Mouse (Mus musculus) erythroblast, embryonic 14.5 days (primary cell): Measurements from ENCODE around the gene Rcc2. TPM values are rescaled to one million over a fixed set of nuclear protein-coding genes. Genes with fewer than 3 reads are reported as not detected.

Experiments used
- H3K27me3 ChIP-seq: 2 replicates; pipeline ENCODE4 v1.6.1; 2012; ENCODE audit warnings: inconsistent platforms; ENCODE audit not compliant: control insufficient read depth
- H3K36me3 ChIP-seq: 2 replicates; pipeline ENCODE4 v1.6.1; 2012; ENCODE audit warnings: mild to moderate bottlenecking, inconsistent platforms; ENCODE audit not compliant: control insufficient read depth
- H3K4me1 ChIP-seq: 2 replicates; pipeline ENCODE4 v1.6.1; 2012; ENCODE audit warnings: inconsistent platforms; ENCODE audit not compliant: control insufficient read depth
- H3K4me3 ChIP-seq: replicated peaks from 2 replicates; pipeline ENCODE3; 2012; ENCODE audit warnings: moderate library complexity, mild to moderate bottlenecking, inconsistent platforms
- H3K9me3 ChIP-seq: 2 replicates; pipeline ENCODE4 v1.6.1; 2012; ENCODE audit warnings: low read length, inconsistent platforms, mixed read lengths; ENCODE audit not compliant: control insufficient read depth
- GATA1 ChIP-seq: IDR thresholded peaks from 2 replicates; pipeline ENCODE4 v1.6.1; 2012; ENCODE audit warnings: low read length, inconsistent platforms, mixed read lengths
- TAL1 ChIP-seq: IDR thresholded peaks from 3 replicates; pipeline ENCODE4 v1.6.1; 2012; ENCODE audit warnings: low read length, inconsistent platforms, mixed read lengths
- polyA plus RNA-seq: library from polyadenylated mRNA; stranded (reverse); fragments of >175 nt; gene quantifications from 2 replicates; pipeline ENCODE4 v1.2.3, GENCODE M21; 2012

Gene Rcc2
- polyA plus RNA-seq, 1 experiment, result 31.0 TPM

DNA sequence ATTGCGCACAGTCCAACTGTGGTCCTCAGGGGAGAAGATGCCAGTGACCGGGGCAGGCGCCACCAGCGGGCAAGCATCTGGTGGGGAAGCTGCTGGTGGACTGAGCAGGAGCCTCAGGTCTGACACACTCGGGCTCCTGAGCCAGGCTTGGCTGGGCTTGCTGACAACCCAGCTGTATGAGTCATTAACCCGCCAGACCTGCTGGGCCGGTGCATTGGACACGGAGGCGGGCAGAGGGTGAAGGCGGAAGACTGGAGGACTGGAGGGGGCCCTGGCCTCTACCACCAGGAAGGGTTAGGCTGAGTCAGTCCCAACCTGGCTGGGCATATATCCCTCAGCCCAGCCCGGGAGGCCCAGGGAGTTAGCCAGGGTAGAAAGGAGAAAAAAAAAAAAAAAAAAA, 34.6 kb upstream of the Rcc2 start, which contains the start of gene Arhgef10l:
Arhgef10l (minus strand) TSS at position 253 of the 400 bp plus-strand sequence.
- Histone ChIP-seq H3K4me1 (no peaks in the 10 kb centered on the region), H3K27me3 (peaks cover 17% of the 10 kb centered on the region), H3K4me3 (no peak within 1 kb of the TSS), H3K9me3 (no peaks in the 10 kb centered on the region), H3K36me3 (no peaks in the 10 kb centered on the region)
- TF ChIP-seq TAL1 (no peak), GATA1 (no peak)

DNA sequence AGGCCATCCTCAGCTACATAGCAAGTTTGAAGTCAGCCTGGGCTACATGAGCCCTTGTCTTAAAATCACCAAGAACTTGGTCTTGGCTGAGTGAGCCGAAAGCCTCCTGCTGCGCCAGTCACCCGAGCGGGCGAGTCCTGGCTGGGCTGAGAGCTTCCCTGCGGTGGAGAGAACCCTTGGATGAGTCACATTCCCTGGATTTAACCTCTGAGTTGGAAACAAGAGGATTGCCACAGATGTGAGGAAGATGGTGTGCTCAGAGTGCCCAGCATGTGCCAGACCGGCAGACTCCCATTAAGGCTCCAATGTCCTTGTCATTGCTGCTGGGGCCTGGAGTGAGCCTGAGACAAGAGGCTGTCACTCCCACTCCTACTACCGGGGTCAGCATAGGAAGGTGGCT, 32.5 kb upstream of the Rcc2 start:
- H3K36me3 ChIP-seq, result no peaks in the 10 kb centered on the region
- no peaks in the 10 kb centered on the region for H3K9me3 ChIP-seq
- H3K27me3 ChIP-seq, result peaks cover 1% of the 10 kb centered on the region
- no peak overlapping the region for H3K4me3 ChIP-seq
- H3K4me1 ChIP-seq, result no peaks in the 10 kb centered on the region
- TF ChIP-seq GATA1 (no peak), TAL1 (no peak)

DNA sequence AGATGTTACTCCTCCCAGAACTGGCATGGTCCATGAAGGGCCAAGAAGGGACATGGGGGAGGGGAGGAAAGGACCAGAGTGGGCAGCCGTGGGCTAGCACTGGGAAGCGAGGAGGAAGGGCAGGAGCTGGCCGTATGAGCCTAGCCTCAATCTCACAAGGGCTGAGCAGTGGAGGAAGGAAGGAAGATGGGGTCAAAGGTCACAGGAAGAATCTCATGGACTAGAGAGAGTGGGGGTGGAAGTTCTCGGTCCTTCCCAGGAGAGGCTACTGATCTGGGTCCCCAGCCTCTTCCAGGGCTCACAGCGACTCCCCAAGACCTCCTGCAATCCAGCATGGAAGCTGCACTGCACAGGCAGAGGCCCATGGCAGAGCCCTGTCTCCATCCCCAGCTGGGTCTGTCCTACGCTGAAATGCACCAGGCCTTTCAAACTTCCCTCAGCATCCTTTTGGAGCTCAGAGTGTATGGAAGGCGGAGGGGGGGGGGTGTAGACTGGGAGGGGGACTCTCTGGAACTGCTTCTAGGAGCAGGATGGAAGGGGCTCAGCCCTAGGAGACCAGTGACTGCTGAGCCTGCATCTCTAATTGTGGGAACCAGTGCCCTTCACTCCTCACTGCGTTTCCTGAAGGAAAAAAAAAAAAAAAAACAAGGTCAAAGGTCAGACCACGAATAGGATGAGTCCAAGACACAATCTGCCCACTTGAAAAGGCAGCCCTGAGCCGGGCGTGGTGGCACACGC, 26.6 kb upstream of the Rcc2 start:
- H3K4me3 ChIP-seq, result no peak overlapping the region
- no peaks in the 10 kb centered on the region for H3K4me1 ChIP-seq
- no peaks in the 10 kb centered on the region for H3K9me3 ChIP-seq
- no peaks in the 10 kb centered on the region for H3K36me3 ChIP-seq
- no peaks in the 10 kb centered on the region; the same call in 1 of the 2 replicates for H3K27me3 ChIP-seq
- TF ChIP-seq GATA1 (no peak), TAL1 (no peak)

DNA sequence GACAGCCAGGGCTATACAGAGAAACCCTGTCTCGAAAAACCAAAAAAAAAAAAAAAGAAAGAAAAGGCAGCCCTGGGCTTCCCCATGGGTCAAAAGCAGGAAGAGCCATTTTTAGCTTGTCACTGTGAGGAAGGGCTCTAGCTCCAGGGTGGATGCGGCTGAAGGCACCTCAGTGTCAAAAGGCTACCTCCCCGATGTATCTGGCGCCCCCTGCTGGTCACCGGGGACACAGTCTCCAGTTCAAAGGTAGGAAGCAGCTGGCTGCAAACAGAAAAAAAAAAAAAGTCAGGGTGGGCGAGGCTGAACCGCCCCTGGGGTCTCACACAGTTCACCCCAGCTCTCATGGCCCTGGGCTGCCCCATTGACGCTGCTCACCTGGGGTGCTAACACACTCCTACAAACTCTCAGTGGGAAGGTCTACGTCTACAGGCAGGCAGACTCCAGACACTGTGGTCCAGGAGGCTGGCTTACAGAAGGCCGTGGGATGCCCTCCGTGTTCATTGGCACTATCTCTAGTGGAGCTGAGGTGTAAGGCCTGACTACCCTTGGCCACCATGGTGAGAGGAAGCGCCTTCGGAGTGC, 25.9 kb upstream of the Rcc2 start:
- TF ChIP-seq GATA1 (no peak), TAL1 (no peak)
- Histone ChIP-seq H3K9me3 (no peaks in the 10 kb centered on the region), H3K27me3 (no peaks in the 10 kb centered on the region; the same call in 1 of the 2 replicates), H3K36me3 (no peaks in the 10 kb centered on the region), H3K4me3 (no peak overlapping the region), H3K4me1 (peaks cover 5% of the 10 kb centered on the region)

DNA sequence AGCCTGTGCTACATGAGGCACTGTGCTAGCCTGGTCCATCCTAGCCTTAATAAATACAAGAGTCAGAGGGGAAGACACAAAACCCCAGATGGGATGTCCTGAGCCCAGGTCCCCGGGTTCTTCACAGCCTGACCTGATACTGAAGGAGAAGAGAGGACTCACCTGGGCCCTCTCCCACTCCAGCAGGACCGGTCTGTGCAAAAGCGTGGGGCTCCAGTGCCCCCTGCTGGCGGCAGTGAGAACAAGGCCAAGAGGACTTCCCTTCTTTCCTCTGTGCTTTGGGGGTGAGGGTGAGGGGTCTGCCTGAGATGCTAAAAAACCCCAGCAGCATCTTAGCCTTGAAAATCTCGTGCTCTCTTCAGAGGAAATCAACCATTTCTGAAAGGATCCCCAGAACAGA, 21.3 kb upstream of the Rcc2 start:
- TF ChIP-seq TAL1 (no peak), GATA1 (no peak)
- Histone ChIP-seq H3K4me1 (peaks cover 41% of the 10 kb centered on the region), H3K36me3 (no peaks in the 10 kb centered on the region), H3K9me3 (no peaks in the 10 kb centered on the region), H3K27me3 (no peaks in the 10 kb centered on the region), H3K4me3 (no peak overlapping the region)

DNA sequence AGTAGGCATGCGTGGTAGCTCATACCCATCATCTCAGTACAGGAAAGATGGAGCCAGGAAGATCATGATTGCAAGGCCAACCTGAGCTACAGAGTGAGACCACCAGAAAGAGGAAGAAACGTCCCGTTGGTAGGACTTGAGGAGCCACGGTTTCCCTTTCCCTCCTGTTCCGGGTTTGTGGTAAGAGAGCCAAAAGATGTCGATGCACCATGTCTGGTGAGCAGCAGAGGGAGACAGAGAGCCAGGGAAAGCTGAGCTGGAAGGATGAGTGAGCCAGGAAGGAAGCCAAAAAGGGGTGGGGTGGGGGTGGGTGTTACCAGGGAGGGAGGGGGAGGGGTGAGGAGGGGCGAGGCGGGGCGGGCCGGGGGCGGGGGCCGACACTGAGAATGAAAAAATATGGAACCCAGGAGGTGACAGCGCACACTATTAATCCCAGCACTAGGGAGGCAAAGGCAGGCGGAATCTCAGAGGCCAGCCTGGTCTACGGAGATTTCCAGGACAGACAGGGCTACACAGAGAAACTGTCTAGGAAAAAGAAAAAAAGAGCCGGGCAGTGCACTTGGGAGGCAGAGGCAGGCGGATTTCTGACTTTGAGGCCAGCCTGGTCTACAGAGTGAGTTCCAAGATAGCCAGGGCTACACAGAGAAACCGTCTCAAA, 20.5 kb upstream of the Rcc2 start:
- peak overlapping the region; percentile 52 for H3K4me3 ChIP-seq
- peaks cover 49% of the 10 kb centered on the region for H3K4me1 ChIP-seq
- no peaks in the 10 kb centered on the region for H3K27me3 ChIP-seq
- H3K36me3 ChIP-seq, result no peaks in the 10 kb centered on the region
- H3K9me3 ChIP-seq, result no peaks in the 10 kb centered on the region
- TF ChIP-seq GATA1, result no peak
- TF ChIP-seq TAL1, result no peak

DNA sequence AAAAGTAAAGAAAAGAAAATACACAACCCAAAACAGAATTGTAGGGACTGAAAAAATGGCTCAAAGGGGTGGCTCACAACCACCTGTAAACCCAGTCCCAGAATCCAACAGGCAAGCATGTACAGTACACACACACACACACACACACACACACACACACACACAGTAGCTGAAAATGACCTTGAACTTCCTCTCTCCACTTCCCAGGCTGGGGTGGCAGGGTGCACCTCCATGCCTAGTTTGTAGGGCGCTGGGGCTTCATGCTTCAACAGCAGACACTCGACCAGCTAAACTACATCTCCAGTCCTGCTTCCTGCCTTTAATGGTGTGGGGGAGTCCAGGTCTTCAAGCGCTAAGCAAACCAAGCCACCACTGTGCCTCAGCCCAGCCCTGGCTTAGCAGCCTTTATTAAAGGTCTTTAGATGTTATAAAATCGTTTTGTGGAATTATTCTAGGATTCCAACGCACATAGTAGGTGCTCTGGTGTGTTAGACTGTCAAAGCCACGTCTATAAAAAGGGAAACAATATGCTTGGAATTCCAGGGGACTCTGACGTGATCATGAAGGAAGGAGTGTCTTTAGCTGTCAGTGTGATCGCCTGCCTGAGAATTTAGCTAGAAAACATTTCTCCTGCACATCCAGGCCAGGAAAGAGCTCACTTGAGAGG, 19.5 kb upstream of the Rcc2 start:
- Histone ChIP-seq H3K36me3 (no peaks in the 10 kb centered on the region; the same call in 1 of the 2 replicates), H3K9me3 (no peaks in the 10 kb centered on the region), H3K27me3 (no peaks in the 10 kb centered on the region), H3K4me3 (no peak overlapping the region), H3K4me1 (peaks cover 59% of the 10 kb centered on the region)
- TF ChIP-seq TAL1 (no peak), GATA1 (no peak)

DNA sequence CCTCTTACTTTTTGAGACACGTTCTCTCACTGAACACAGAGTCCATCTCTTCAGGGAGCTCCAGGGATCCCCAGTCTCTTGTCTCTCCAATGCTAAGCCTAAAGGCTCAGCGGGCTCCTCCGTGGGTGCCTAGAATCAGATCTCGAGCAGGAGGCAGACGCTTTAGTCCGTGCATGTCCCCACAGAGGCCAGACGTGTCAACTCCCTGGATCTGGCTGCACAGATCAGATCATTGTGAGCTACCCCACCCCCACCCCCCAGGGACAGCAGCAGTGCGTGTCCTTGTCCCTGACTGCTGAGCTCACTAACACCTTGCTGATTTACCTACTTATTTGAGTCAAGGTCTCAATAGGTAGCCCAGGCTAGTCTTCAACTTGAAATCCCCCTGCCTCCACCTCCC, 16.7 kb upstream of the Rcc2 start:
- TF ChIP-seq TAL1 (no peak), GATA1 (no peak)
- no peaks in the 10 kb centered on the region; the same call in 1 of the 2 replicates for H3K36me3 ChIP-seq
- H3K27me3 ChIP-seq, result no peaks in the 10 kb centered on the region
- H3K9me3 ChIP-seq, result no peaks in the 10 kb centered on the region
- peaks cover 76% of the 10 kb centered on the region for H3K4me1 ChIP-seq
- H3K4me3 ChIP-seq, result peak overlapping the region; percentile 61
